In the genomic region with DNA sequence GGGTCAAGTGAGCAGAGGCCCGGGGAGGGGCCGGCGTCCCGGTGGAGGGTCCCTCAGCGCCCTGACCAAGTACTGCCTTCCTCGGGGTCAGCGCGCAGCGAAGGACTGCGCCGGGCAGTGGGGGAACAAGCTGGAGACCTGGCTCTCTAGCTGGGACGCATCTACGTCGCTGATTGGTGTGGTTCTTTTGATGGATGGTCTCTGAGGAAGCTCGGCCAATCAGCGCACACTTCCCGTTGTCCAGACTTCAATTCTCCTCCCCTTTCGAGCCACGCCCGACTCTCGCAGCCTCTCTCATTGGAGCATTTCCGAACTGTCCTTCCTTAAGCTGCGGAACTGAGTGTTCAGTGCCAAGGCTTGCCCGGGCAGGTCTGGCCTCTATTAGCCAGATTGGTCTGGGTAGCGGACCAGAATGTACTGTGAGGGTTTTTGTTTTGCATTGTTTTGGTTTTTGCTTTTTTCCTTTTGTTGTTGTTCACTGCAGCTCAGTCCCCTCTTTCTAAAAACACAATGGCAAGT, we compare ENCODE assay signal across 8 mouse cellular contexts. TPM values are rescaled to one million over a fixed set of nuclear protein-coding genes. Genes with fewer than 3 reads are reported as not detected.
DNase-seq lines count a peak whose midpoint lies in the region; ATAC-seq and TF ChIP-seq lines count a peak whose summit lies in the region.

TSS of gene Ccng1 (minus strand) at position 203 of the 519 bp plus-strand sequence.

- H3K4me2 ChIP-seq in heart, embryonic 15.5 days = peak within 1 kb of the TSS; percentile 65
- H3K4me2 ChIP-seq in liver, embryonic 14.5 days (ENCODE audit: low read depth) = peak within 1 kb of the TSS; percentile 87
- H3K4me2 ChIP-seq in neural tube, embryonic 11.5 days (ENCODE audit: low read depth) = peak within 1 kb of the TSS; percentile 83

- 0% methylated on average over 25 of the region's 25 CpGs for WGBS in forebrain, embryonic 10.5 days
- WGBS in heart, embryonic 15.5 days = under 1% methylated on average over 25 of the region's 25 CpGs
- WGBS in liver, embryonic 14.5 days (ENCODE audit: insufficient replicate concordance) = under 1% methylated on average over 25 of the region's 25 CpGs
- WGBS in neural tube, embryonic 11.5 days = 0% methylated on average over 25 of the region's 25 CpGs

- peak within 1 kb of the TSS; percentile 84 for H3K4me3 ChIP-seq in forebrain, embryonic 10.5 days
- peak within 1 kb of the TSS; percentile 70 for H3K4me3 ChIP-seq in heart, embryonic 15.5 days
- H3K4me3 ChIP-seq in liver, embryonic 14.5 days (ENCODE audit: insufficient read depth in 1 of 2, low read depth in 2 of 2, low read length in 2 of 2) = peak within 1 kb of the TSS; percentile 85 to 95
- peak within 1 kb of the TSS; percentile 72 for H3K4me3 ChIP-seq in neural tube, embryonic 11.5 days (ENCODE audit: low read depth, low read length)

- peaks cover 20% of the 10 kb centered on the region for H3K4me1 ChIP-seq in forebrain, embryonic 10.5 days
- peaks cover 17% of the 10 kb centered on the region for H3K4me1 ChIP-seq in heart, embryonic 15.5 days (replicated peaks)
- H3K4me1 ChIP-seq in liver, embryonic 14.5 days (replicated peaks; ENCODE audit: control insufficient read depth in 2 of 2, insufficient read depth in 2 of 2, low read length in 1 of 2) = peaks cover 4 to 5% of the 10 kb centered on the region in 2 experiments
- H3K4me1 ChIP-seq in neural tube, embryonic 11.5 days (ENCODE audit: control insufficient read depth, insufficient read depth, low read length) = no peaks in the 10 kb centered on the region

- H3K36me3 ChIP-seq in forebrain, embryonic 10.5 days (replicated peaks) = peaks cover 4% of the 10 kb centered on the region
- peaks cover 20% of the 10 kb centered on the region for H3K36me3 ChIP-seq in heart, embryonic 15.5 days
- no peaks in the 10 kb centered on the region for H3K36me3 ChIP-seq in liver, embryonic 14.5 days (replicated peaks; ENCODE audit: control insufficient read depth, insufficient read depth, low read depth)
- no peaks in the 10 kb centered on the region for H3K36me3 ChIP-seq in neural tube, embryonic 11.5 days (ENCODE audit: control insufficient read depth, insufficient read depth, low read length)

- TF ChIP-seq EP300 in liver, embryonic 14.5 days (IDR thresholded peaks at IDR 0.05; ENCODE audit: low read depth) = no peak

- H3K9me3 ChIP-seq in forebrain, embryonic 10.5 days = no peaks in the 10 kb centered on the region
- no peaks in the 10 kb centered on the region for H3K9me3 ChIP-seq in heart, embryonic 15.5 days (replicated peaks)
- no peaks in the 10 kb centered on the region for H3K9me3 ChIP-seq in liver, embryonic 14.5 days (ENCODE audit: control insufficient read depth, low read length)
- H3K9me3 ChIP-seq in neural tube, embryonic 11.5 days (ENCODE audit: control insufficient read depth, low read length) = no peaks in the 10 kb centered on the region

- peak; percentile 98 for ATAC-seq in heart, embryonic 15.5 days (replicated peaks; ENCODE audit: insufficient number of reproducible peaks, insufficient read depth, low FRiP score, low read depth)
- ATAC-seq in liver, embryonic 14.5 days (ENCODE audit: insufficient read depth) = peak; percentile 99
- ATAC-seq in neural tube, embryonic 11.5 days (ENCODE audit: insufficient read depth, low FRiP score, low TSS enrichment) = peak; percentile 100

- DNase-seq in CD8-positive naive resting alpha-beta T cell, adult 2 months (ENCODE audit: low read depth in 2 of 2, low spot score in 2 of 2) = peak; percentile 62 to 65
- DNase-seq in c-Kit-positive CD71-negative TER-119-negative erythroid progenitor cells, embryonic 14.5 days (ENCODE audit: low read depth) = peak; percentile 90
- DNase-seq in forebrain, embryonic 10.5 days (ENCODE audit: extremely low spot score, low spot score) = peak; percentile 91
- peak; percentile 95 to 98 for DNase-seq in kidney, postnatal 25 days
- peak; percentile 93 to 95 (median 94) for DNase-seq in liver, embryonic 14.5 days (ENCODE audit: low read depth in 3 of 3, low spot score in 3 of 3)
- DNase-seq in neural tube, embryonic 11.5 days (ENCODE audit: low spot score) = peak; percentile 92
- DNase-seq in telencephalon, adult 2 months (ENCODE audit: low read depth, low spot score) = peak; percentile 98

- no peak for TF ChIP-seq CTCF in liver, embryonic 14.5 days (IDR thresholded peaks at IDR 0.05; ENCODE audit: low read depth)

- H3K9ac ChIP-seq in heart, embryonic 15.5 days = peak within 1 kb of the TSS; percentile 85
- H3K9ac ChIP-seq in liver, embryonic 14.5 days (replicated peaks) = peak within 1 kb of the TSS; percentile 91
- H3K9ac ChIP-seq in neural tube, embryonic 11.5 days (ENCODE audit: low read length) = peak within 1 kb of the TSS; percentile 71

- H3K27me3 ChIP-seq in forebrain, embryonic 10.5 days (ENCODE audit: poor library complexity, severe bottlenecking) = no peaks in the 10 kb centered on the region
- H3K27me3 ChIP-seq in heart, embryonic 15.5 days = no peaks in the 10 kb centered on the region
- H3K27me3 ChIP-seq in liver, embryonic 14.5 days (ENCODE audit: control insufficient read depth, insufficient read depth, low read length) = no peaks in the 10 kb centered on the region
- H3K27me3 ChIP-seq in neural tube, embryonic 11.5 days (ENCODE audit: control insufficient read depth, insufficient read depth, low read length) = no peaks in the 10 kb centered on the region

- H3K27ac ChIP-seq in forebrain, embryonic 10.5 days = peak within 1 kb of the TSS; percentile 90
- H3K27ac ChIP-seq in heart, embryonic 15.5 days = peak within 1 kb of the TSS; percentile 90
- H3K27ac ChIP-seq in liver, embryonic 14.5 days = peak within 1 kb of the TSS; percentile 55
- H3K27ac ChIP-seq in neural tube, embryonic 11.5 days (ENCODE audit: low read depth, low read length) = peak within 1 kb of the TSS; percentile 21; the same call in 1 of the 2 replicates

RNA-seq across cellular contexts. Expression of gene Ccng1, which starts in this region (rescaled TPM):
- 32.5 and 35.6 TPM in 2 replicates for polyA plus RNA-seq in forebrain, embryonic 10.5 days (2016; fragmentation: Nextera tagmentation; extraction: Ambion mirVana)
- polyA plus RNA-seq in heart, embryonic 15.5 days (2015; fragmentation: Nextera tagmentation; extraction: Ambion mirVana) = 124 and 139 TPM in 2 replicates
- polyA plus RNA-seq in liver, embryonic 14.5 days (2012; rRNA removed) = 4.3 and 6.7 TPM in 2 replicates
- 20.4 and 22.2 TPM in 2 replicates for polyA plus RNA-seq in liver, embryonic 14.5 days (2014; fragmentation: Nextera tagmentation; extraction: Ambion mirVana)
- 40.7 and 45.1 TPM in 2 replicates for polyA plus RNA-seq in neural tube, embryonic 11.5 days (2014; fragmentation: Nextera tagmentation; extraction: Ambion mirVana)

Comparison
In these comparisons a context has a peak if more than half of its experiments do, and no peak if none do; other contexts are left out.
1. Peak in every context shown above with its lines: DNase-seq, ATAC-seq, H3K4me3 ChIP-seq and H3K27ac ChIP-seq.
2. H3K27ac ChIP-seq: peak in every context shown above with its lines; median percentile 90 in forebrain, embryonic 10.5 days; 90 in heart, embryonic 15.5 days; 55 in liver, embryonic 14.5 days; 21 in neural tube, embryonic 11.5 days.